Mouse (Mus musculus): ENCODE measurements at regions not wholly inside any gene's neighbourhood (a gene's known extent, or its start where the extent isn't known, plus 50 kb on each side); places are given as distances from the start of the nearest gene placed in this dataset.

GRCm38 (mm10) chr6:136229791-136230190 is 56.5 kb upstream of the Grin2b start:
- in situ Hi-C loops (cut with MboI, MseI) = no loop called here

- in situ Hi-C loops (cut with MboI, MseI) = no loop called here
Measured at GRCm38 (mm10) chr6:136235473-136235872, 62.2 kb upstream of the Grin2b start.

GRCm38 (mm10) chr6:136238989-136239388 is 65.7 kb upstream of the Grin2b start:
- in situ Hi-C loops (cut with MboI, MseI) = no loop called here

- in situ Hi-C loops (cut with MboI, MseI) = no loop called here
Measured at GRCm38 (mm10) chr6:136239416-136239815, 66.1 kb upstream of the Grin2b start.

GRCm38 (mm10) chr6:136241574-136242311 is 68.4 kb upstream of the Grin2b start:
- in situ Hi-C loops (cut with MboI, MseI) = loop anchor here (5.0 kb wide), 1 partner anchor 99 kb away; no protein-coding TSS in a partner anchor

- in situ Hi-C loops (cut with MboI, MseI) = loop anchor here (5.0 kb wide), 1 partner anchor 103 kb away; no protein-coding TSS in a partner anchor
Measured at GRCm38 (mm10) chr6:136244895-136245294, 71.6 kb upstream of the Grin2b start.

GRCm38 (mm10) chr6:136255726-136256512 is 71.4 kb upstream of the Gm8994 start:
- in situ Hi-C loops (cut with MboI, MseI) = no loop called here

GRCm38 (mm10) chr6:136275742-136276141 is 51.6 kb upstream of the Gm8994 start:
- in situ Hi-C loops (cut with MboI, MseI) = no loop called here

GRCm38 (mm10) chr6:136276771-136277170 is 50.6 kb upstream of the Gm8994 start:
- in situ Hi-C loops (cut with MboI, MseI) = no loop called here
